Mouse (Mus musculus): ENCODE results near the gene Olfr548-ps1. TPM values are rescaled to one million over a fixed set of nuclear protein-coding genes. Genes with fewer than 3 reads are reported as not detected.

The Olfr548-ps1 gene
- polyA plus RNA-seq (2017; shearing (Covaris generic)) = not detected

GRCm38 (mm10) chr7:102540596-102540995, at the start of gene Olfr548-ps1:
Gene Olfr548-ps1, plus strand, starts transcription at chr7:102540896.

DNA sequence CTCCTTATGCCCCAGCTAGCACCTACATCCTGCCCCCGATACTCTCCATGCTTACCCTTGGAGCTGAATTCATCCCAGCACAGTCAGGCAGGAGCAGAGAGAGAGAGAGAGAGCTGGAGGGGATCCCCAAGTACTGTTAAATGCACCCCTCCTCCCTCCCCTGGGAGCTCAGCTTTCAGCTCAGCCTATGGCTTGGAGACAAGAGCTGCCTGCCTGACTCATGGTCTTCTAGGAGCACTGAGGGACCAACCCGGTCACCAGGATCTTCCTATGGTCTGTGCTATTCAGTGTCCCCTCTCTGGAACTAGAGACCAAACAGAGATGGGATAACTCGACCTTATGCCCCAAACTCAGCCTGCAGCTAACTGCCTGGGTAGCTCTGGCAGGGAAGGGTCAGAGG, 41.2 kb upstream of the Olfr548-ps1 start, which contains the start of gene Olfr545:
Gene Olfr545 (minus strand): TSS at position 101 of the 400 bp plus-strand sequence.

GRCm38 (mm10) chr7:102534449-102534848, 6.2 kb upstream of the Olfr548-ps1 start, which contains the start of gene Olfr547:
Gene Olfr547, plus strand, starts transcription at chr7:102534749.

DNA sequence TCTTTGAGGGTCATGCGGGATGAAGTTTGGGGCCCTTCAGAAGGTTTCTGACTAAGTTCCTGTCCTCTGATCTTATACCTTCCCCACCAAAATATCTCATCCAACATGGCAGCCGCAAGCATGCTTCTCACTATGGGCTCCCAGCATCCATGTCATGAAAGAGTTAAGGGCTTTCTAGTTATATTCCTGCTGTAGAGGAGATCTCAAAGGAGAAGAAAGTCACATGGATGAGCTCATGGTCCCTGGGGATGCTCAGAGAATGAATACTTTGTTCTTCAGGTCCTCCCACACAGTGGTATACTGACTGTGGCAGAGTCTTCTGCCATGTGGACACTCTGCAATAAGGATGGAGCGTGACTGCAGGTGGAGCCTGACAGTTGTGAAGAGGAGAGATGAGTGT, 8.9 kb downstream of the Olfr548-ps1 start, which contains the start of gene Olfr549:
Gene Olfr549 (plus strand): TSS at position 301 of the 400 bp plus-strand sequence.

GRCm38 (mm10) chr7:102564999-102565997, 24.6 kb downstream of the Olfr548-ps1 start, which contains the start of gene Trim21:
Gene Trim21, minus strand, starts transcription at chr7:102565486.

DNA sequence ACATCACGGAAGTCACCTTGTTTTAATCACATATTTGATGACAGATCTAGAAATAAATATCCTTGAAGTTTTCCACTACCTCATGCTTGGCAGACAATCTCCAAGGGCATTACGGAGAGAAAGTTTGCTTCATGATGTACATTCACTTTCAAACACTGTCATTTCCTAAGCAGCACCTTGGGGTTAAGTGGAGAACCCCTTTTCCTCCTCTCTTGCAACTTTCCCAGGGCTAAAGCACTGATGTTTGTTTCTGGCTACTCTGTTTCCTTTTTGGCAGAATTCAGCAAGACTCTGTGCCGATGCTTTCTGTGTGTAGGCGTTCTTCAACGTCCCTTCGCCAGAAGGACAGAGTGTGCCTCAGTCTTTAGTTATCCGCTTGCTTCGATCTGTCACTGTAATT, 30.4 kb downstream of the Olfr548-ps1 start, which contains the start of gene Olfr550:
Gene Olfr550 (plus strand): TSS at position 301 of the 400 bp plus-strand sequence.

DNA sequence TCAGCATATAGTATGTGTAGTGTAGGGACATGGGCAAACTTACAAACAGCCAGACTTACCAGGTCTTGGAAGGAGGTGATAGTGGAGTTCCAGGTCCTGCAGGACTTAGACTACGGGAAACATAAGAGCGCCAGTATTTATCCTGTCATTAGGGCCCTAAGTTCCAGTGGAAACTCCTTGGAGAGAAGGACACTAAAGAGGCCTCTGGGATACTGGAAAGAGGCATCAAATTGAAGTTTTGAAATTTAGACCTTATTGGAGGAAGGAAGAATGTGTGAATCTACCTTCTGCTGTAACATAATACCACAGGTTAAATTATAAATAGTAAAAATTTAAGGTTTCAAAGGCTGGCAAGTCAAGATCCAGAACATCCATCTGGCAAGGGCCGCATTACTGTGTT, 51.1 kb downstream of the Olfr548-ps1 start, which contains the start of gene Olfr551:
Gene Olfr551 (minus strand): TSS at position 101 of the 400 bp plus-strand sequence.

Other genes starting within 250 kb of the Olfr548-ps1 start
- gene Rrm1, start 99.2 kb upstream of the Olfr548-ps1 start, polyA plus RNA-seq (2017; shearing (Covaris generic)) = 34.1 TPM
- gene Olfr543, start 59.2 kb upstream of the Olfr548-ps1 start, polyA plus RNA-seq (2017; shearing (Covaris generic)) = 0.25 TPM
- gene Olfr544, start 52.6 kb upstream of the Olfr548-ps1 start, polyA plus RNA-seq (2017; shearing (Covaris generic)) = 0.07 TPM
- gene Olfr545, start 41.3 kb upstream of the Olfr548-ps1 start, polyA plus RNA-seq (2017; shearing (Covaris generic)) = not detected
- gene Olfr547, start 6.1 kb upstream of the Olfr548-ps1 start, polyA plus RNA-seq (2017; shearing (Covaris generic)) = not detected
- gene Olfr549, start 9.0 kb downstream of the Olfr548-ps1 start, polyA plus RNA-seq (2017; shearing (Covaris generic)) = not detected
- 94.3 TPM for gene Trim21, start 24.6 kb downstream of the Olfr548-ps1 start, polyA plus RNA-seq (2017; shearing (Covaris generic))
- 0.04 TPM for gene Olfr550, start 30.5 kb downstream of the Olfr548-ps1 start, polyA plus RNA-seq (2017; shearing (Covaris generic))
- gene Olfr551, start 51.0 kb downstream of the Olfr548-ps1 start, polyA plus RNA-seq (2017; shearing (Covaris generic)) = not detected
- gene Olfr552, start 56.9 kb downstream of the Olfr548-ps1 start, polyA plus RNA-seq (2017; shearing (Covaris generic)) = not detected
- not detected for gene Olfr553, start 77.3 kb downstream of the Olfr548-ps1 start, polyA plus RNA-seq (2017; shearing (Covaris generic))
- gene Olfr554, start 97.5 kb downstream of the Olfr548-ps1 start, polyA plus RNA-seq (2017; shearing (Covaris generic)) = 0.31 TPM
- gene Olfr555, start 117.9 kb downstream of the Olfr548-ps1 start, polyA plus RNA-seq (2017; shearing (Covaris generic)) = not detected
- not detected for gene Olfr556, start 124.0 kb downstream of the Olfr548-ps1 start, polyA plus RNA-seq (2017; shearing (Covaris generic))
- 16.9 TPM for gene Trim68, start 146.4 kb downstream of the Olfr548-ps1 start, polyA plus RNA-seq (2017; shearing (Covaris generic))
- not detected for gene Olfr557, start 155.0 kb downstream of the Olfr548-ps1 start, polyA plus RNA-seq (2017; shearing (Covaris generic))
- gene Olfr558, start 161.3 kb downstream of the Olfr548-ps1 start, polyA plus RNA-seq (2017; shearing (Covaris generic)) = not detected
- gene Olfr33, start 178.2 kb downstream of the Olfr548-ps1 start, polyA plus RNA-seq (2017; shearing (Covaris generic)) = not detected
- gene Olfr559, start 186.6 kb downstream of the Olfr548-ps1 start, polyA plus RNA-seq (2017; shearing (Covaris generic)) = not detected
- not detected for gene Olfr560, start 218.5 kb downstream of the Olfr548-ps1 start, polyA plus RNA-seq (2017; shearing (Covaris generic))
- gene Olfr78, start 218.6 kb downstream of the Olfr548-ps1 start, polyA plus RNA-seq (2017; shearing (Covaris generic)) = not detected
- gene Olfr561, start 230.3 kb downstream of the Olfr548-ps1 start, polyA plus RNA-seq (2017; shearing (Covaris generic)) = not detected

Measured in CD4-positive, CD25-positive, alpha-beta regulatory T cell (primary cell).